Mouse (Mus musculus): ENCODE data around the gene H2-Eb1.

DNA sequence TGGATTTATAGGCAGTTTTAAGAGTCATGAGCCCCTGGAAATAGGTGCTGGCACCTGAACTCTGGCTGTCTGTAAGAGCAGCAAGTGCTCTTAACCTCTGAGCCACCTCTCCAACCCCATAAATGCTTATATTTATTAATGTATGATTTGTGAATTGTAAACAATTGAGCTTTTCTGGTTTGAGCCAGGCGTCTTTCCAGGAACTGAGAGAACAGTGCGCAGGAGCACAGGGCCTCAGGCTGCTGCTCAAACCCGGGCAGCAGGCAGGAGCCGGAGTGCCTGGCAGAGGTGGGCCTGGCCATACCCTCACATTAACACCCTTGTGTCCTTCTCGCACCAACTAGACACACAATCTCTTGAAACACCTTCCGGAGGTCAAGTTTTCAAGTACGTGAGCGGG, 5.6 kb upstream of the H2-Eb1 start:
- TF ChIP-seq CTCF (IDR thresholded peaks at IDR 0.05; ENCODE audit: borderline replicate concordance, insufficient read depth, low read length) (no peak), POLR2A (IDR thresholded peaks at IDR 0.05; ENCODE audit: low read depth, low read length) (no peak)

Data from embryonic fibroblast, embryonic 13.5 days (primary cell).